Mouse (Mus musculus) C2C12 (cell line): ENCODE measurements around the gene Asic1. TPM values are rescaled to one million over a fixed set of nuclear protein-coding genes. Genes with fewer than 3 reads are reported as not detected.

Experiments used
- H3K27me3 ChIP-seq: one replicate; pipeline ENCODE4 v1.6.1; 2011; ENCODE audit not compliant: control insufficient read depth, insufficient read depth, insufficient read length
- H3K36me3 ChIP-seq: one replicate; pipeline ENCODE4 v1.6.1; 2011; ENCODE audit not compliant: control insufficient read depth, insufficient read depth
- H3K4me3 ChIP-seq: one replicate; pipeline ENCODE4 v1.5.1; 2011; ENCODE audit warnings: mild to moderate bottlenecking, control low read depth; ENCODE audit not compliant: poor library complexity, insufficient read depth, severe bottlenecking
- H3K79me2 ChIP-seq: one replicate; pipeline ENCODE4 v1.6.1; 2011; ENCODE audit not compliant: control insufficient read depth, insufficient read depth
- H3K79me3 ChIP-seq: one replicate; pipeline ENCODE4 v1.6.1; 2011; ENCODE audit warnings: low read depth, control low read depth
- H3ac ChIP-seq: one replicate; pipeline ENCODE3; 2011; ENCODE audit warnings: low read depth; ENCODE audit not compliant: control insufficient read depth, insufficient read length
- CEBPB ChIP-seq: IDR thresholded peaks from one replicate; pipeline ENCODE4 v1.6.1; 2011; ENCODE audit warnings: low read depth, mild to moderate bottlenecking, control low read depth, moderate library complexity
- CTCF ChIP-seq: IDR thresholded peaks from one replicate; pipeline ENCODE4 v1.5.1; 2011; ENCODE audit not compliant: control insufficient read depth, insufficient read depth, insufficient read length
- FOSL1 ChIP-seq: IDR thresholded peaks from one replicate; pipeline ENCODE4 v1.8.0; 2011; ENCODE audit warnings: mild to moderate bottlenecking, low read length; ENCODE audit not compliant: poor library complexity, insufficient read depth, severe bottlenecking
- MAX ChIP-seq: IDR thresholded peaks from one replicate; pipeline ENCODE4 v1.6.1; 2011; ENCODE audit warnings: mild to moderate bottlenecking, control low read depth
- MYOD1 ChIP-seq: IDR thresholded peaks from one replicate; pipeline ENCODE4 v1.6.1; 2011; ENCODE audit warnings: low read depth; ENCODE audit not compliant: control insufficient read depth, insufficient read length
- MYOG ChIP-seq: IDR thresholded peaks from one replicate; pipeline ENCODE4 v1.6.1; 2011; ENCODE audit not compliant: control insufficient read depth, insufficient read length; ENCODE audit errors: extremely low read depth
- USF1 ChIP-seq: IDR thresholded peaks from one replicate; pipeline ENCODE4 v1.6.1; 2011; ENCODE audit warnings: low read depth, mild to moderate bottlenecking, control low read depth, moderate library complexity
- polyA plus RNA-seq: library from polyadenylated mRNA; unstranded; fragments of >200 nt; fragmentation: generic; extraction: Trizol; gene quantifications from one replicate; pipeline ENCODE4 v1.2.1, GENCODE M21; 2012; ENCODE audit warnings: missing spikeins

The Asic1 gene
- polyA plus RNA-seq, 1 experiment: 2.2 TPM

DNA sequence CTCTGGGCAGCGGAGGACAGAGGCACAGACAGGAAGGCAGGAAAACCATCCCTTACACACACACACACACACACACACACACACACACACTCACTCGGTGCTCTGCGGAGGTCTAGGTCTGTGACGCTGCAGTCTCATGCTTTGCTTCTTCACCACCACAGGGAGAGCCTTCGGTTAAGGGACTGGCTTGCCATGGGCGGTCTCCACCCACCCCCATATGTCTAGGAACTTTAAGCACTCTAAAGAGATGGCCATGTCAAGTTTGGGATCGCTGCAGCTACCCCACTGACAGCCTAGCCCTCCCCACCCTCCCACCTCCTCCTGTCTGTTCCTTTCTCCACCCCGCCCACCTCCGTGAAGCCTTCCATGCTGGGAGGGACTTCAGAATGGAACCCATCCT is 14.2 kb upstream of the Asic1 start:
- Histone ChIP-seq H3K79me3 (peaks cover 2% of the 10 kb centered on the region), H3K4me3 (no peak overlapping the region), H3K27me3 (peaks cover 4% of the 10 kb centered on the region), H3ac (no peak overlapping the region), H3K36me3 (no peaks in the 10 kb centered on the region), H3K79me2 (peaks cover 4% of the 10 kb centered on the region)
- no peak for TF ChIP-seq FOSL1
- no peak for TF ChIP-seq MYOD1
- no peak for TF ChIP-seq MAX
- TF ChIP-seq CTCF: no peak
- no peak for TF ChIP-seq USF1
- TF ChIP-seq CEBPB: no peak
- TF ChIP-seq MYOG: no peak

DNA sequence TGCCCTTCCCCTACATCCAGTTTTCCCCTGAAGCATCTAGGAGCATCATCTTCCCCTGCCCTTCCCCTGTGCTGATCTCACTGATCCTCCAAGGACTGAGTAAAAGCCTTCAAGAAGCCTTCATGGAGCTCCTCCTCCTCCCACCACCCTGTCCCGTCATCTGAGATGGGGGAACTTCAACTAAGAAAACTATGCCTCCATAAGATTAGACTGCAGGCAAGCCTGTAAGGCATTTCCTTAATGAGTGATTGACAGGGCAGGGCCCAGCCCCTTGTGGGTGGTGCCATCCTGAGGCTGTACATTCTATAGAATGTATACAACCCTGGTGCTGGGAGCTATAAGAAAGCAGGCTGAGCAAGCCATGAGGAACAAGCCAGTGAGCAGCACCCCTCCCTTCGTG is 11.7 kb upstream of the Asic1 start:
- Histone ChIP-seq H3K79me2 (no peaks in the 10 kb centered on the region), H3K79me3 (no peaks in the 10 kb centered on the region), H3K36me3 (no peaks in the 10 kb centered on the region), H3K27me3 (peaks cover 4% of the 10 kb centered on the region), H3ac (no peak overlapping the region), H3K4me3 (no peak overlapping the region)
- TF ChIP-seq CEBPB: no peak
- no peak for TF ChIP-seq MAX
- no peak for TF ChIP-seq MYOG
- TF ChIP-seq MYOD1: no peak
- no peak for TF ChIP-seq USF1
- no peak for TF ChIP-seq CTCF
- no peak for TF ChIP-seq FOSL1

DNA sequence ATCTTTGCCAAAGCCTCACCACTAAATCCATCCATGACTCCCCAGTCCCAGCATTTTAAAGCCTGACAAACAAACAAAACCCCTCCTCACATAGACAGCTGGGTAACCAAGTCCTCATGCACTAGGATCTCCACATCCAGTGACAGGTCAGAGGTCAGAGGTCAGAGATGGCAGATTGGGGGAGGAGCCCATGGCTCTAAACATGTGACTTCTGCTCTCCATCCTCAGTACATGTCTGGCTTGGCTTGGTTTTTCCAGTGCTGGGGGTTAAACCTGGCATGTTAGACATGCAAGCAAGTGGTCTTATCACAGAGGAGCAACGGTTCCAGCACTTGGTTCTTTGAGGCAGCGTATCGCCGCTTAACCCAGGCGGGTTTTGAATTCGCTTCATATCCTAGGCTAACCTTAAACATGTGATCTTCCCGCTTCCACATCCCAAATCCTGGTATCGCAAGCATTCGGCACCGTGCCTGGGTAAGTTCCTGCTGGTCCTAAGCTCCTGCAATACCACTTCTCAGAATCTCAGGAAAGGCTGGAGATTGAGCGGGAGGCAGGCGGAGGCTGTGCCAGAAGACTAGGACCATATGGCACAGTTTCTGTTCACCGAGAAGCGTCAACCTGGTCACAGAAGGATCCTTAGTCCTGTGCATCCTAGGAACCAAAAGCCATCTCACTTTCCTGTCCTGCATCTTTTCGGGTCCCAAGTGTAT is 8.9 kb upstream of the Asic1 start:
- no peaks in the 10 kb centered on the region for H3K36me3 ChIP-seq
- H3K27me3 ChIP-seq: peaks cover 7% of the 10 kb centered on the region
- no peaks in the 10 kb centered on the region for H3K79me2 ChIP-seq
- no peaks in the 10 kb centered on the region for H3K79me3 ChIP-seq
- TF ChIP-seq MYOG (no peak), MYOD1 (no peak), USF1 (no peak)
- no peak overlapping the region for H3K4me3 ChIP-seq
- H3ac ChIP-seq: no peak overlapping the region

DNA sequence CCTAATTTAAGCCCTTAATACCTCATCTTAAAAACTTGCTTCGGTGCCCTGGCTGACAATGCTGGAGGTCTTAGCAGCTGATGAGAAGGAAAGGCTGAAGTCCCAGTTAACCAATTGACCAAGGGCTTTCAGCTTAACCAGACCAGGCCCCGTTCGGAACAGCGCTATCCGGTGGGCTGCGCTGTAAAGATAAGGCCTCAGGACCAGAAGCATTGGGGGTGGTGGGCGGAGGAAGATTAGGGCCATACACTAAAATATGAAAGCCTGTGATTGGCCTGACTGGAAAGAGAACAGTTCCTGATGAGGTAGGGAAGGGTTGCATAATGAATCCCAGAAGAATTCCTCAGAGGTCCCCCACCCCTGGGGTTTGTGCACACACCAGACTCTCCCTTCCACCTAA is 7.8 kb upstream of the Asic1 start:
- Histone ChIP-seq H3K27me3 (peaks cover 9% of the 10 kb centered on the region), H3K36me3 (no peaks in the 10 kb centered on the region), H3K79me3 (no peaks in the 10 kb centered on the region), H3K4me3 (no peak overlapping the region), H3K79me2 (no peaks in the 10 kb centered on the region), H3ac (no peak overlapping the region)
- no peak for TF ChIP-seq CTCF
- no peak for TF ChIP-seq FOSL1
- no peak for TF ChIP-seq MYOG
- no peak for TF ChIP-seq USF1
- TF ChIP-seq MAX: no peak
- TF ChIP-seq MYOD1: no peak
- no peak for TF ChIP-seq CEBPB

DNA sequence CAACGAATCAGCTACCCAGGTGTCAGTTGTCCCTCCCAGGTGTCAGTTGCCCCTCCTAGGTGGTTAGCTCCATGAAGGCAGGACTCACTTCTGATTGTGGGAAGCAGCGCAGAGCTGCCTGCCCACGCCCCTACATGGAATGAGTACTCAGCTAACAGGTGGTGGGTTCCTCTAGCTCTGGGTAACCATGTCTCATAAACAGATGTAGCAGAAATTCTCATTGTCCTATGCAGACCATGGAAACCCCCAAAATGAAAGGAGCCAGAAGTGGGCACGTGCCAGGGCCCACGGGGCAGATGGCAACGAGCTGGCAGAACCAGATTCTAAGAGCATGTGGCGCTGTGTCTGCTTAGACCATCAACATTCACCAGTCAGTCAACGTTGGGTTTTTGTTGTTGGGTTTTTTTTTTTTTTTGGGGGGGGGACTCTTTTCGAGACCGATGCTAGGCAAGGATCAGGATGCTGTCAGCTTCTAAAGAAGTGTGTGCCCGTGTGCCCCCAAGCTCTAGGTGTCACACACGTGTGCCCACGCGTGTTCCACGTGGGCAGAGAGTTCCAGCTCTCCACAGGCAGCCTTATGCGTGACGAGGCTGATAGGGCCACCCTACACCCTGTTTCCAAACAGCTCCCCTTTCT is 6.1 kb upstream of the Asic1 start:
- peaks cover 9% of the 10 kb centered on the region for H3K27me3 ChIP-seq
- TF ChIP-seq CTCF (no peak), MAX (peak; percentile 14)
- no peaks in the 10 kb centered on the region for H3K79me2 ChIP-seq
- peak overlapping the region; percentile 3 for H3ac ChIP-seq
- no peaks in the 10 kb centered on the region for H3K36me3 ChIP-seq
- no peaks in the 10 kb centered on the region for H3K79me3 ChIP-seq
- H3K4me3 ChIP-seq: no peak overlapping the region

DNA sequence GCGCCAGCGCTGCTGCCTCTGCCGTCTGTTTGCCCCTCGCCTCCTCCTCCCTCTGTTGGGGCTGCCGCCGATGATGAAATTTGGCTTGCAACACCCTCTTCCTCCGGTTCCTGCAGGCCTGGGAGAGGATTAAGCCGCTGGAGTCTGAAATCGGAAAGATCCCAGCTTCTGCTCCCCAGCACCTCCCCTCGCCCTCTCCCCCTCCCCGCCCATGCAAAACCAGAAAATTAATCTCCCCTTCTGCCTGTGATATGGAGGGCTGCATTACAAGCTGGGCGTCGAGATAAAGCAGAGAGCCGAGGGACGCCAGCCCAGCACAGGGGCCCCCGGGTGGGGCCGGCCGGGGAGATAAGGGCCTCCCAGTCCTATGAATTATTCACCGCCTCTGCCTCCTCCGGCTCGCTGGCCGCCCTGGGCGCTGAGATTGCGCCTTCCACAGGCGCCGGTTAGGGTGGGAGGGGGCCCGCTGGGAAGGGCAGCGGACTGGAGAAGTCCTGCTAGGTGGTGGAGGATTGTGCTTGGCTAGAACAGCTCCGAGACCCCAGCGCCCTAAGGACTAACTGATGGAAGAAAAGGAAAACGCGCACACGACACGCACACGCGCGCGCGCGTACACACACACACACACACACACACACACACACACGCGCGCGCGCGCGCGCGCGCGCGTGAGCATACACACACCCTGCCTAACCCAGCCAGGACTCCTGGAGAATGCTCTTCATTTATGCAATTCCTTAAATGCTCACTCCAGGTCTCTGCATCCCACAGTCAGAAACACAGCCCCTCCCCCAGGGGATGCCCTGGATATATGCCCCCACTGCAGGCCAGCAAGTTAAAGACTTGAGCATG is 5.3 kb upstream of the Asic1 start:
- Histone ChIP-seq H3K79me3 (no peaks in the 10 kb centered on the region), H3ac (peak overlapping the region; percentile 3), H3K27me3 (peaks cover 10% of the 10 kb centered on the region), H3K4me3 (peak overlapping the region; percentile 12), H3K79me2 (no peaks in the 10 kb centered on the region), H3K36me3 (no peaks in the 10 kb centered on the region)
- TF ChIP-seq CTCF (no peak), CEBPB (peak; percentile 72)
